Mouse (Mus musculus) frontal cortex, adult 2 months (tissue): Measurements from ENCODE around the gene Rheb. TPM values are rescaled to one million over a fixed set of nuclear protein-coding genes. Genes with fewer than 3 reads are reported as not detected.
"Not testable (repeated sequence)": the region's sequence is repeated elsewhere in the genome, so short reads cannot be mapped to it uniquely, and the experiment has no call there.

Experiments used
- DNase-seq, 2 experiments: peaks; one replicate each; pipeline ENCODE4 v3.0.0; 2022; ENCODE audit warnings: low spot score in 1 of 2; ENCODE audit errors: extremely low spot score in 1 of 2
- polyA plus RNA-seq: library from polyadenylated mRNA; depleted of rRNA; stranded (reverse); fragments of >200 nt; gene quantifications from 2 replicates; pipeline ENCODE4 v1.2.3, GENCODE M21; 2012; rRNA removed

Rheb gene
- polyA plus RNA-seq, 1 experiment = 114 TPM

GRCm38 (mm10) chr5:24798639-24799038 lies 43.8 kb downstream of the Rheb start:
- no peak for DNase-seq

- no peak for DNase-seq
Observed at GRCm38 (mm10) chr5:24797858-24798257, 44.6 kb downstream of the Rheb start.

GRCm38 (mm10) chr5:24792961-24793360 lies 49.5 kb downstream of the Rheb start:
- DNase-seq = peak in 1 of 2 experiments; percentile 51

- DNase-seq = peak in 1 of 2 experiments; percentile 42
Observed at GRCm38 (mm10) chr5:24782957-24783356, 59.5 kb downstream of the Rheb start.

- DNase-seq = peak; percentile 62 to 76
Observed at GRCm38 (mm10) chr5:24781048-24781447, 61.4 kb downstream of the Rheb start.

- peak in 1 of 2 experiments; percentile 60 for DNase-seq
Observed at GRCm38 (mm10) chr5:24779881-24780512, 62.4 kb downstream of the Rheb start.

GRCm38 (mm10) chr5:24779321-24779720 lies 63.1 kb downstream of the Rheb start:
- no peak for DNase-seq

GRCm38 (mm10) chr5:24778843-24779140 lies 63.6 kb downstream of the Rheb start:
- DNase-seq = no peak

GRCm38 (mm10) chr5:24778082-24778842 lies 64.2 kb downstream of the Rheb start:
- DNase-seq = no peak

GRCm38 (mm10) chr5:24776681-24777080 lies 65.7 kb downstream of the Rheb start:
- no peak for DNase-seq

GRCm38 (mm10) chr5:24774549-24774948 lies 67.9 kb downstream of the Rheb start:
- DNase-seq = not testable (repeated sequence)

- DNase-seq = no peak
Observed at GRCm38 (mm10) chr5:24757816-24758215, 84.6 kb downstream of the Rheb start, which contains the start of gene Crygn. Gene Crygn, minus strand, starts transcription at chr5:24758008.

GRCm38 (mm10) chr5:24756931-24757330 lies 85.5 kb downstream of the Rheb start:
- no peak for DNase-seq

Other genes with a start within 250 kb of the Rheb start
- 116 and 135 TPM in 2 replicates for gene Smarcd3, start 218.2 kb downstream of the Rheb start, polyA plus RNA-seq
- 79.9 and 80.0 TPM in 2 replicates for gene Nub1, start 157.1 kb downstream of the Rheb start, polyA plus RNA-seq
- 1.1 and 1.3 TPM in 2 replicates for gene Wdr86, start 111.9 kb downstream of the Rheb start, polyA plus RNA-seq
- not detected in 2 replicates for gene Crygn, start 84.6 kb downstream of the Rheb start, polyA plus RNA-seq